Mouse (Mus musculus) neural tube, embryonic 12.5 days (tissue): ENCODE results near the gene Irf1. TPM values are rescaled to one million over a fixed set of nuclear protein-coding genes. Genes with fewer than 3 reads are reported as not detected.
"Not testable (repeated sequence)": the region's sequence is repeated elsewhere in the genome, so short reads cannot be mapped to it uniquely, and the experiment has no call there.

ENCODE experiments used
- ATAC-seq: fragments of 200-750 bp; cut with Nextera tagmentation; 2 replicates; pipeline ENCODE4 v1.8.0; 2017; ENCODE audit warnings: low read depth, mild to moderate bottlenecking, moderate TSS enrichment, moderate library complexity; ENCODE audit not compliant: low FRiP score
- H3K27ac ChIP-seq: fragments of 300-500 bp; sonication (generic); 2 replicates; pipeline ENCODE4 v1.5.1; 2016
- H3K27me3 ChIP-seq: fragments of 300-500 bp; sonication (generic); replicated peaks from 2 replicates; pipeline ENCODE4 v1.6.1; 2016; ENCODE audit warnings: mild to moderate bottlenecking
- H3K36me3 ChIP-seq: fragments of 300-500 bp; sonication (generic); 2 replicates; pipeline ENCODE4 v1.6.1; 2016; ENCODE audit warnings: mild to moderate bottlenecking
- H3K4me1 ChIP-seq: fragments of 300-500 bp; sonication (generic); 2 replicates; pipeline ENCODE4 v1.6.1; 2016
- H3K4me2 ChIP-seq: fragments of 300-500 bp; sonication (generic); replicated peaks from 2 replicates; pipeline ENCODE4 v1.6.1; 2016; ENCODE audit warnings: mild to moderate bottlenecking
- H3K4me3 ChIP-seq: fragments of 300-500 bp; sonication (generic); 2 replicates; pipeline ENCODE4 v1.5.1; 2016
- H3K9ac ChIP-seq: fragments of 300-500 bp; sonication (generic); 2 replicates; pipeline ENCODE4 v1.6.1; 2016; ENCODE audit warnings: mild to moderate bottlenecking
- H3K9me3 ChIP-seq: fragments of 300-500 bp; sonication (generic); 2 replicates; pipeline ENCODE4 v1.6.1; 2016; ENCODE audit warnings: mild to moderate bottlenecking
- WGBS: fragments of 180-500 bp; shearing (Covaris S2); methylation state at CpG from one replicate; pipeline ENCODE4 v1.1.7; 2016; 5-methylcytosine and 5-hydroxymethylcytosine counted together
- polyA plus RNA-seq: library from polyadenylated mRNA; unstranded; fragments of >200 nt; fragmentation: Nextera tagmentation; extraction: Ambion mirVana; gene quantifications from 2 replicates; pipeline ENCODE4 v1.2.1, GENCODE M21; 2016

The Irf1 gene
- polyA plus RNA-seq, 1 experiment from 2014 or later = 3.3 TPM

DNA sequence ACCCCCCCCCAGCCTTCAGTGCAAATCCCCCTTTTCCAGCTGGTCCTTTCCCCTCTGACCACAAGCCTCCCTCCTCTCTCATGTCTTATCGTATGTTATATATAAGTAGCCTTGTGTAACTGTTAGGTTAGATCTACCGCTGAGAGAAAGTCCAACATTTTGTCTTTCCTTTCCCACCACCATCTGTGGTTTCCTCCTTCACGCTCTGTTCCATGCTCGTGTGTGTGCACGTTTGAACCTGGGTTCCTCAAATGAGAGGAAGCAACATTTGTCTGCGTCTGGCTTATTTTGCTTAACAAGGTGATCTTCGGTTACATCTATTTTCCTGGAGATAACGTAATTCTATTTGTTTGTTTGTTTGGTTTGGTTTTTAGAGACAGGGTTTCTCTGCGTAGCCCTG is 21.8 kb upstream of the Irf1 start:
- Histone ChIP-seq H3K27me3 (no peaks in the 10 kb centered on the region), H3K27ac (no peak overlapping the region), H3K9me3 (no peaks in the 10 kb centered on the region), H3K4me3 (no peak overlapping the region), H3K9ac (no peak overlapping the region), H3K36me3 (no peaks in the 10 kb centered on the region), H3K4me2 (no peak overlapping the region), H3K4me1 (no peaks in the 10 kb centered on the region)
- ATAC-seq = no peak
- WGBS = 93% methylated on average over 9 of the region's 9 CpGs

GRCm38 (mm10) chr11:53748614-53749013 is 21.2 kb upstream of the Irf1 start:
- no peak overlapping the region for H3K4me3 ChIP-seq
- H3K27me3 ChIP-seq = no peaks in the 10 kb centered on the region
- H3K9ac ChIP-seq = no peak overlapping the region
- H3K4me2 ChIP-seq = no peak overlapping the region
- H3K36me3 ChIP-seq = no peaks in the 10 kb centered on the region
- WGBS = 88% methylated on average over 6 of the region's 6 CpGs
- ATAC-seq = no peak
- H3K27ac ChIP-seq = no peak overlapping the region
- H3K9me3 ChIP-seq = no peaks in the 10 kb centered on the region
- no peaks in the 10 kb centered on the region for H3K4me1 ChIP-seq

DNA sequence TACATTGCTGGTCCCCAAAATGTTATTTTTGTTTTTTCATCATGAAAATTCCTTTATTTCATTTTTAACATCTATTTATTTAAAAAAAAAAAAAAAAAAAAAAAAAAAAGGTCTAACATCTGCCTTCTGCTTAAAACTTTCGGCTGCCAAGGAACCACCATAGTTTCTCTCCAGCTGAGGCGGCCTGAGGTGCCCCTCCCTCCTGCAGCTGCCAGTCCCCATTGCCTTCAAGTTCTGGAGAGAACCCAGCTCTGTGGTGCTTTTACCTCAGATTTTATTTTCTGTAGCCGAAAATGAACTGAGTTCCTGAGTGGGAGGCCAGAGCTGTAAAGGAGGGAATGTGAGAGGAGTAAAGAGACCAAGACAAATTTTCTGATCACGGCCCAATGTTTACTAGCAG is 20.5 kb upstream of the Irf1 start:
- 72% methylated on average over 4 of the region's 4 CpGs for WGBS
- no peak overlapping the region for H3K27ac ChIP-seq

DNA sequence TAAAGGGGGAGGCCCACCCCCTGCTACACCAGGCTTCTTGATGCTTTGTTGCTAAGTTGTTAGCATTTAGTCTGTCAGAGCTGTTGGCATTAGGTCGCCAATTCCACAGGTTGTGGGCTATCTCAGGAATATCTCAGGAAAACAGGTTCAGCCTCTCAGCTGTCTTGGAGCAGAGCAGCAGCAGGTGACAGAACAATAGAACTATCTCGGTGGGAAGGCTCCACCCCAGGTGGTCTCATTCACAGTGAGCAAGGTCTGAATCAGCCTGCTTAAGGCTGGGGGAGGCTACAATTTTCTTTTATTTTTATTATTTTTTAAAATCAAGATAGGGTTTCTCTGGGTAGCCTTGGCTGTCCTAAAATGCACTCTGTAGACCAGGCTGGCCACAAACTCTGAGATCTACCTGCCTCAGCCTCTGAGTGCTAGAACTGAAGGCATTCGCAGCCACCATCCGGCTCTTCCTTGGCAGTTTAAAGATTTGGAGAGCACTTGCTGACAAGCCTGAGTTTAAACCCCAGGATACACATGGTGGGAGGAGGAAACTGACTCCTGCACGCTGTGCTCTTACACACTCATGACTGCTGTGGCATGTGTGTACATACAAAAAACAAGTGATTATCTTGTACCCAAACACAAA is 20.0 kb upstream of the Irf1 start:
- Histone ChIP-seq H3K4me3 (no peak overlapping the region), H3K9ac (no peak overlapping the region), H3K9me3 (no peaks in the 10 kb centered on the region), H3K27ac (no peak overlapping the region), H3K4me1 (no peaks in the 10 kb centered on the region), H3K36me3 (no peaks in the 10 kb centered on the region), H3K4me2 (no peak overlapping the region), H3K27me3 (no peaks in the 10 kb centered on the region)
- ATAC-seq = no peak
- WGBS = 46% methylated on average over 5 of the region's 5 CpGs

More for the DNA sequence above, 20.5 kb upstream of the Irf1 start:
- Histone ChIP-seq H3K4me1 (no peaks in the 10 kb centered on the region), H3K27me3 (no peaks in the 10 kb centered on the region), H3K9me3 (no peaks in the 10 kb centered on the region), H3K4me2 (no peak overlapping the region), H3K9ac (no peak overlapping the region), H3K36me3 (no peaks in the 10 kb centered on the region), H3K4me3 (no peak overlapping the region)
- no peak for ATAC-seq

GRCm38 (mm10) chr11:53755011-53755595 is 14.7 kb upstream of the Irf1 start:
- no peak for ATAC-seq
- Histone ChIP-seq H3K4me1 (no peaks in the 10 kb centered on the region), H3K4me2 (no peak overlapping the region), H3K4me3 (no peak overlapping the region), H3K27me3 (peaks cover 14% of the 10 kb centered on the region), H3K9me3 (no peaks in the 10 kb centered on the region), H3K36me3 (no peaks in the 10 kb centered on the region), H3K9ac (no peak overlapping the region), H3K27ac (no peak overlapping the region)
- 85% methylated on average over 12 of the region's 12 CpGs for WGBS

GRCm38 (mm10) chr11:53757612-53758011 is 12.2 kb upstream of the Irf1 start:
- Histone ChIP-seq H3K36me3 (no peaks in the 10 kb centered on the region), H3K9ac (no peak overlapping the region), H3K4me1 (no peaks in the 10 kb centered on the region), H3K27ac (no peak overlapping the region), H3K4me3 (no peak overlapping the region), H3K27me3 (peaks cover 37% of the 10 kb centered on the region), H3K4me2 (no peak overlapping the region), H3K9me3 (no peaks in the 10 kb centered on the region)
- WGBS = 85% methylated on average over 4 of the region's 4 CpGs
- no peak for ATAC-seq

DNA sequence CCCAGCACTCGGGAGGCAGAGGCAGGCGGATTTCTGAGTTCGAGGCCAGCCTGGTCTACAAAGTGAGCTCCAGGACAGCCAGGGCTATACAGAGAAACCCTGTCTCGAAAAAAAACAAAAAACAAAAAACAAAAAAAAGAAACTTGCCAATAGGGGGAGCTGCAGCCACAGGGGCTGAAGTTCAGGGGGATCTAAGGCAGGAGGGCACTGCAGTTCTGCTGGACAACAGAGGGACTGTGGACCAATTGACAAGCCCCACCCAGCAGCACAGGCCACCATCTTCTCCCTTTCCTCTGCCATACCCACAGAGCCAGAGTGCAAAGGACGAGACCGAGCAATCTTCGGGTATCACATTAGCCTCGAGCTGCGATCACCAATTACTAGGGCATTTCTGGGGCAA is 11.8 kb upstream of the Irf1 start:
- 88% methylated on average over 9 of the region's 9 CpGs for WGBS
- H3K27ac ChIP-seq = not testable (repeated sequence)
- H3K27me3 ChIP-seq = peaks cover 39% of the 10 kb centered on the region

GRCm38 (mm10) chr11:53758791-53759351 is 10.9 kb upstream of the Irf1 start:
- Histone ChIP-seq H3K9me3 (no peaks in the 10 kb centered on the region), H3K4me2 (no peak overlapping the region), H3K27ac (no peak overlapping the region), H3K27me3 (peaks cover 45% of the 10 kb centered on the region), H3K9ac (no peak overlapping the region), H3K4me1 (peaks cover 12% of the 10 kb centered on the region), H3K4me3 (no peak overlapping the region), H3K36me3 (no peaks in the 10 kb centered on the region)
- 44% methylated on average over 6 of the region's 6 CpGs for WGBS
- no peak for ATAC-seq

More for the DNA sequence above, 11.8 kb upstream of the Irf1 start:
- H3K4me3 ChIP-seq, H3K4me2 ChIP-seq, H3K9me3 ChIP-seq, H3K36me3 ChIP-seq, ATAC-seq, H3K9ac ChIP-seq, H3K4me1 ChIP-seq: not testable (repeated sequence)

DNA sequence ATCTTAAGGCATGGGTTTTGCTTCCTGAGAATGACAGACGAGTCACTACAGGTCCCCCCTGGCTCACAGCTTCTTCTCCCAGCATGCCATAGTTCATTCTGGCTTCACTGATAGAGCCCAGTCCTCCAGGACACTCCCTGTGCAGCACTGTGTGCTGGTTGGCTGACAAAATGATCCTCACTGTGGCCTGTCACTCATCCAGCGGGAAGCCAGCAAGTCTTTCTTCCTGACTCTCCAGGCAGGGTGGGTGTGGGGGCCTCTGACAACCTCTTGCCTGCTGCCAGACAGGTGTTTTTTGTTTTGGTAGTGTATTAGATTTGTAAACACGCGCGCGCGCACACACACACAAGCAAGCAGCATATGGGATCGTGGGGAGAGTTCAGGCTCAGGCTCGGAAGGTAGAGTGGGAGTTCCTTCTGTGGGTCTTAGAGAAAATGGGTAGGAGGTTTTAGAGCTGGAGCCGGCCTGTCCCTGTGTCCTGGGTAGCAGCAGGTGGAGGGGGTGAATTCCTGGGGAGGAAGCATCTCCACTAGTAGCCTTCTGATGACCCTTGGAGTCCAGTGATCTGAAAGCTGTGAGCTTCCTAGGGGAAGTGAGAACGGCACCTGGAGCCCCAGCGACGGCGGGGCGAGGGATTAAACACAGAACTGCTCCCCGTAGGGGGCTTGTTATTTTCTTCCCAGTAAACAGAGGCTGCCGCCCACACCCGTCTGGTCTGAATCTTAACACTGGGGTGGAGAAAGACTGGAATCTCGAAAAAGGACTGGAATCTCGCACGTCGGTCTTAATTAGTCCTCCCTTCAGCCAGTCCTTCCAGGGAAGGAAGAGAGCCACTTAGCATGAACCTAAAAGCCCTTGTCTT is 10.0 kb upstream of the Irf1 start:
- Histone ChIP-seq H3K9me3 (no peaks in the 10 kb centered on the region), H3K27me3 (peaks cover 45% of the 10 kb centered on the region), H3K36me3 (no peaks in the 10 kb centered on the region), H3K27ac (no peak overlapping the region), H3K9ac (no peak overlapping the region), H3K4me2 (peak overlapping the region; percentile 12; the same call in 1 of the 2 replicates), H3K4me3 (no peak overlapping the region), H3K4me1 (peaks cover 14% of the 10 kb centered on the region)
- WGBS = 12% methylated on average over 22 of the region's 22 CpGs
- ATAC-seq = no peak

- H3K27ac ChIP-seq = no peak overlapping the region
- WGBS = 80% methylated on average over 5 of the region's 5 CpGs
- H3K27me3 ChIP-seq = peaks cover 48% of the 10 kb centered on the region
- H3K4me2 ChIP-seq = no peak overlapping the region
- peaks cover 14% of the 10 kb centered on the region for H3K4me1 ChIP-seq
- H3K36me3 ChIP-seq = no peaks in the 10 kb centered on the region
- no peaks in the 10 kb centered on the region for H3K9me3 ChIP-seq
- H3K4me3 ChIP-seq = no peak overlapping the region
- ATAC-seq = no peak
- H3K9ac ChIP-seq = no peak overlapping the region
Measured at GRCm38 (mm10) chr11:53761284-53761683, 8.5 kb upstream of the Irf1 start.

- Histone ChIP-seq H3K4me2 (no peak overlapping the region), H3K4me1 (peaks cover 14% of the 10 kb centered on the region), H3K27me3 (peaks cover 48% of the 10 kb centered on the region), H3K4me3 (no peak overlapping the region), H3K9me3 (no peaks in the 10 kb centered on the region), H3K9ac (no peak overlapping the region), H3K36me3 (no peaks in the 10 kb centered on the region), H3K27ac (no peak overlapping the region)
- 71% methylated on average over 2 of the region's 2 CpGs for WGBS
- ATAC-seq = no peak
Measured at GRCm38 (mm10) chr11:53761822-53762221, 8.0 kb upstream of the Irf1 start.

GRCm38 (mm10) chr11:53762426-53762825 is 7.4 kb upstream of the Irf1 start:
- peaks cover 14% of the 10 kb centered on the region for H3K4me1 ChIP-seq
- no peak overlapping the region for H3K27ac ChIP-seq
- H3K27me3 ChIP-seq = peaks cover 48% of the 10 kb centered on the region
- H3K9me3 ChIP-seq = no peaks in the 10 kb centered on the region
- no peak for ATAC-seq
- no peak overlapping the region for H3K9ac ChIP-seq
- H3K4me2 ChIP-seq = peak overlapping the region; percentile 78
- WGBS = 81% methylated on average over 2 of the region's 2 CpGs
- H3K36me3 ChIP-seq = no peaks in the 10 kb centered on the region
- no peak overlapping the region for H3K4me3 ChIP-seq
